ENCODE assay signal across 10 mouse cellular contexts in the genomic region with DNA sequence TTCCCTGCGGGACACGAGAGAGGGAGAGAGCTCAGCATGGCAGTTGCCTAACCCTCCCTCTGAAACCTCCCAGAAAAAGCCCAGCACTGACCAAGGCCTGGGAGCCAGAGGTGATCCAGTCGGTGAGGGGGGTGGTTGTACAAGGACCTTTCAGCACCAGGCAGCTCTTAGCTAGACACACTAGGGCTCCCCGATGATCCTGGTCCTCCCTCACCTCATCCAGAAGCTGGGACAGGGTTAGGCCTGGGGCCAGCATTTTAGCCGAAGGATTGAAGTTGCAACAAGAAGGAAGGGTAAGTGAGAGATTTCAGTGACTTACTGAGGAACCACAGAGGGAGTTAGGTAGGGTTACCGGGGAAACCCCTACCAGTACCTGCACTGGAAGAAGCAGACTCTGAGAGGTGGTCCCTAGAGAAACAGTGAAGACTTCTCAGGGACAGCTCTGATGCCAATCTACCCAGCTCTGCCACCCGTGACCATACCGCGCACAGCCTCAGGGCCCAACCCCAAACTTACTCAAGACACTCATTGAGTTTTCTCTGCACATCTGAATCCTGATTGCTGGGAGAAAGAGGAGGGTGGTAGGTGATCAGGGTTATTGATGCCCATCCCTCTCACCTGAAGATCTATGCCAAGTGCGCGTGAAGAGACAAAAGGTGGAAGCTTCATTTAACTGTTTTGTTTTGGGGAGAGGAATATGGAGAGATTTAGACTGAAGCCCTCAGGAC. TPM values are rescaled to one million over a fixed set of nuclear protein-coding genes. Genes with fewer than 3 reads are reported as not detected.
DNase-seq lines count a peak whose midpoint lies in the region; ATAC-seq and TF ChIP-seq lines count a peak whose summit lies in the region.
"Had no signal": no experiment of that assay in that cellular context is flagged by ENCODE, and none has a peak within 500 bp of the region (broad histone marks: within the 10 kb centered on the region; RNA-seq: fewer than 3 reads in every experiment).

No protein-coding gene starts in this region.

- H3K9me3 ChIP-seq in heart, embryonic 14.5 days (ENCODE audit: control insufficient read depth, low read length), result no peaks in the 10 kb centered on the region
- no peaks in the 10 kb centered on the region for H3K9me3 ChIP-seq in hindbrain, embryonic 12.5 days (replicated peaks)
- H3K9me3 ChIP-seq in midbrain, embryonic 11.5 days (ENCODE audit: control insufficient read depth, low read length), result no peaks in the 10 kb centered on the region

- DNase-seq in heart, postnatal 36 days, result no peak
- DNase-seq in midbrain, embryonic 11.5 days (ENCODE audit: low spot score, missing footprints), result no peak
- no peak for DNase-seq in Muller cell, postnatal 12 days (ENCODE audit: inconsistent ontology term)
- no peak for DNase-seq in cerebellum, postnatal 4 days (ENCODE audit: low spot score in 2 of 2)

- H3K36me3 ChIP-seq in heart, embryonic 14.5 days (ENCODE audit: control insufficient read depth, insufficient read depth, low read length), result peaks cover 46% of the 10 kb centered on the region
- peaks cover 53% of the 10 kb centered on the region for H3K36me3 ChIP-seq in hindbrain, embryonic 12.5 days
- peaks cover 10% of the 10 kb centered on the region; the same call in 1 of the 2 replicates for H3K36me3 ChIP-seq in midbrain, embryonic 11.5 days (ENCODE audit: control insufficient read depth, insufficient read depth, low read length)

- peak overlapping the region in 1 of 2 experiments; percentile 51; a peak in 2 of 4 replicates for H3K4me3 ChIP-seq in heart, embryonic 14.5 days (ENCODE audit: control insufficient read depth in 1 of 2, insufficient read depth in 1 of 2, low read depth in 1 of 2, low read length in 2 of 2)
- H3K4me3 ChIP-seq in bone marrow macrophage, adult 2 months (ENCODE audit: insufficient read depth, low read length), result peak overlapping the region; percentile 87
- peak overlapping the region; percentile 54 for H3K4me3 ChIP-seq in hindbrain, embryonic 12.5 days
- peak overlapping the region; percentile 66; the same call in 1 of the 2 replicates for H3K4me3 ChIP-seq in midbrain, embryonic 11.5 days (ENCODE audit: low read depth, low read length)

- no peak for TF ChIP-seq POLR2A in bone marrow macrophage, adult 2 months (IDR thresholded peaks at IDR 0.05; ENCODE audit: borderline replicate concordance, low read depth, low read length)

- peak overlapping the region; percentile 73 for H3K9ac ChIP-seq in heart, embryonic 14.5 days (ENCODE audit: low read length)
- peak overlapping the region; percentile 73 for H3K9ac ChIP-seq in hindbrain, embryonic 12.5 days
- H3K9ac ChIP-seq in midbrain, embryonic 11.5 days (ENCODE audit: low read length), result peak overlapping the region; percentile 68

- no peak for TF ChIP-seq CTCF in bone marrow macrophage, adult 2 months (IDR thresholded peaks at IDR 0.05; ENCODE audit: low read depth, low read length)

- H3K4me1 ChIP-seq in heart, embryonic 14.5 days (ENCODE audit: control insufficient read depth in 2 of 2, insufficient read depth in 2 of 2, low read length in 2 of 2), result peaks cover 9 to 14% of the 10 kb centered on the region in 2 experiments; a peak in 3 of 4 replicates
- H3K4me1 ChIP-seq in bone marrow macrophage, adult 2 months (ENCODE audit: control insufficient read depth, insufficient read depth, low read length), result peaks cover 2% of the 10 kb centered on the region; the same call in 1 of the 2 replicates
- peaks cover 32% of the 10 kb centered on the region for H3K4me1 ChIP-seq in hindbrain, embryonic 12.5 days
- peaks cover 21% of the 10 kb centered on the region for H3K4me1 ChIP-seq in midbrain, embryonic 11.5 days (ENCODE audit: control insufficient read depth, insufficient read depth, low read length)

- ATAC-seq in heart, embryonic 14.5 days (ENCODE audit: insufficient number of reproducible peaks, insufficient read depth, low FRiP score, low read depth), result no peak
- ATAC-seq in hindbrain, embryonic 12.5 days (ENCODE audit: low FRiP score), result no peak
- no peak for ATAC-seq in midbrain, embryonic 11.5 days (ENCODE audit: low FRiP score)
- ATAC-seq in megakaryocyte progenitor cell, adult 5-6 weeks (replicated peaks; ENCODE audit: poor library complexity), result no peak

- H3K27ac ChIP-seq in heart, embryonic 14.5 days (replicated peaks in 1 of 2; ENCODE audit: control insufficient read depth in 1 of 2, insufficient read depth in 1 of 2, low read depth in 2 of 2, low read length in 2 of 2), result no peak overlapping the region
- H3K27ac ChIP-seq in bone marrow macrophage, adult 2 months (ENCODE audit: insufficient read depth, low read depth, low read length), result no peak overlapping the region
- H3K27ac ChIP-seq in hindbrain, embryonic 12.5 days, result no peak overlapping the region
- H3K27ac ChIP-seq in midbrain, embryonic 11.5 days (ENCODE audit: low read depth, low read length), result no peak overlapping the region

- 86% methylated on average over 11 of the region's 11 CpGs for WGBS in heart, embryonic 14.5 days
- 96% methylated on average over 11 of the region's 11 CpGs for WGBS in hindbrain, embryonic 12.5 days
- 90% methylated on average over 11 of the region's 11 CpGs for WGBS in midbrain, embryonic 11.5 days

- peaks cover 4% of the 10 kb centered on the region; the same call in 1 of the 2 replicates for H3K27me3 ChIP-seq in heart, embryonic 14.5 days (ENCODE audit: control insufficient read depth, insufficient read depth, low read length)
- H3K27me3 ChIP-seq in hindbrain, embryonic 12.5 days, result no peaks in the 10 kb centered on the region
- H3K27me3 ChIP-seq in midbrain, embryonic 11.5 days (ENCODE audit: control insufficient read depth, insufficient read depth, low read length), result no peaks in the 10 kb centered on the region

- H3K4me2 ChIP-seq in heart, embryonic 14.5 days (ENCODE audit: low read length), result peak overlapping the region; percentile 89
- H3K4me2 ChIP-seq in hindbrain, embryonic 12.5 days (replicated peaks), result peak overlapping the region; percentile 90
- H3K4me2 ChIP-seq in midbrain, embryonic 11.5 days, result peak overlapping the region; percentile 81

- intact Hi-C loops in heart, postnatal 36 days (cut with DNase I), result loop anchor here (2.0 kb wide), 1 partner anchor 63 kb away; the partner anchor contains the start of genes Agrp and Ctcf

RNA-seq across cellular contexts. Expression of gene Acd, which starts 1.2 kb away (rescaled TPM):
- polyA plus RNA-seq in heart, embryonic 14.5 days (2014; fragmentation: Nextera tagmentation; extraction: Ambion mirVana), result 39.7 and 41.7 TPM in 2 replicates
- 10 to 100 TPM; 11.7 to 12.3 TPM for total RNA-seq in heart, postnatal 36 days (2021)
- 37.9 and 41.6 TPM in 2 replicates for polyA plus RNA-seq in bone marrow macrophage, adult 2 months (2012; ENCODE audit: insufficient read depth, insufficient read length, missing spikeins)
- 79.1 and 88.0 TPM in 2 replicates for polyA plus RNA-seq in hindbrain, embryonic 12.5 days (2016; fragmentation: Nextera tagmentation; extraction: Ambion mirVana)
- polyA plus RNA-seq in midbrain, embryonic 11.5 days (2014; fragmentation: Nextera tagmentation; extraction: Ambion mirVana), result 63.2 and 66.8 TPM in 2 replicates
- 40.1 and 56.7 TPM in 2 replicates for total RNA-seq in megakaryocyte progenitor cell, adult 5-6 weeks (2015)
- total RNA-seq in megakaryocyte progenitor cell, adult 5-6 weeks (2017), result 21.4 and 28.1 TPM in 2 replicates

RNA-seq across cellular contexts. Expression of gene Pard6a, which starts 1.3 kb away (rescaled TPM):
- 12.9 and 17.3 TPM in 2 replicates for polyA plus RNA-seq in heart, embryonic 14.5 days (2014; fragmentation: Nextera tagmentation; extraction: Ambion mirVana)
- 1 to 10 TPM; 7.7 to 8.5 TPM for total RNA-seq in heart, postnatal 36 days (2021)
- 9.4 and 11.2 TPM in 2 replicates for polyA plus RNA-seq in bone marrow macrophage, adult 2 months (2012; ENCODE audit: insufficient read depth, insufficient read length, missing spikeins)
- 29.5 and 29.7 TPM in 2 replicates for polyA plus RNA-seq in hindbrain, embryonic 12.5 days (2016; fragmentation: Nextera tagmentation; extraction: Ambion mirVana)
- 22.2 and 26.2 TPM in 2 replicates for polyA plus RNA-seq in midbrain, embryonic 11.5 days (2014; fragmentation: Nextera tagmentation; extraction: Ambion mirVana)
- 5.8 and 7.1 TPM in 2 replicates for total RNA-seq in megakaryocyte progenitor cell, adult 5-6 weeks (2015)
- total RNA-seq in megakaryocyte progenitor cell, adult 5-6 weeks (2017), result 16.2 and 23.9 TPM in 2 replicates

RNA-seq across cellular contexts. Expression of gene 4933405L10Rik, which starts 7.8 kb away (rescaled TPM):
- polyA plus RNA-seq in heart, embryonic 14.5 days (2014; fragmentation: Nextera tagmentation; extraction: Ambion mirVana), result not detected in 2 replicates
- total RNA-seq in heart, postnatal 36 days (2021), result not detected
- not detected in 2 replicates for polyA plus RNA-seq in bone marrow macrophage, adult 2 months (2012; ENCODE audit: insufficient read depth, insufficient read length, missing spikeins)
- polyA plus RNA-seq in hindbrain, embryonic 12.5 days (2016; fragmentation: Nextera tagmentation; extraction: Ambion mirVana), result 0.39 TPM in 1 of 2 replicates, not detected in the other
- polyA plus RNA-seq in midbrain, embryonic 11.5 days (2014; fragmentation: Nextera tagmentation; extraction: Ambion mirVana), result not detected in 2 replicates
- total RNA-seq in megakaryocyte progenitor cell, adult 5-6 weeks (2015), result not detected in 2 replicates
- not detected in 2 replicates for total RNA-seq in megakaryocyte progenitor cell, adult 5-6 weeks (2017)
- total RNA-seq: common myeloid progenitor, adult 5-6 weeks; liver, adult 2 months had no signal
- polyA plus RNA-seq: liver, adult 2 months had no signal

RNA-seq across cellular contexts. Expression of gene Enkd1, which starts 8.4 kb away (rescaled TPM):
- 9.3 and 10.1 TPM in 2 replicates for polyA plus RNA-seq in heart, embryonic 14.5 days (2014; fragmentation: Nextera tagmentation; extraction: Ambion mirVana)
- total RNA-seq in heart, postnatal 36 days (2021), result 1 to 10 TPM; 1.3 to 2.2 TPM
- polyA plus RNA-seq in bone marrow macrophage, adult 2 months (2012; ENCODE audit: insufficient read depth, insufficient read length, missing spikeins), result 5.3 and 9.1 TPM in 2 replicates
- polyA plus RNA-seq in hindbrain, embryonic 12.5 days (2016; fragmentation: Nextera tagmentation; extraction: Ambion mirVana), result 22.4 and 23.6 TPM in 2 replicates
- polyA plus RNA-seq in midbrain, embryonic 11.5 days (2014; fragmentation: Nextera tagmentation; extraction: Ambion mirVana), result 33.7 and 33.9 TPM in 2 replicates
- 12.7 and 13.0 TPM in 2 replicates for total RNA-seq in megakaryocyte progenitor cell, adult 5-6 weeks (2015)
- total RNA-seq in megakaryocyte progenitor cell, adult 5-6 weeks (2017), result 10.4 and 13.9 TPM in 2 replicates
- total RNA-seq: liver, adult 2 months had no signal

RNA-seq across cellular contexts. Expression of gene Carmil2, which starts 13.6 kb away (rescaled TPM):
- polyA plus RNA-seq in heart, embryonic 14.5 days (2014; fragmentation: Nextera tagmentation; extraction: Ambion mirVana), result 0.36 and 0.41 TPM in 2 replicates
- total RNA-seq in heart, postnatal 36 days (2021), result under 1 TPM; 0.27 to 0.31 TPM
- polyA plus RNA-seq in bone marrow macrophage, adult 2 months (2012; ENCODE audit: insufficient read depth, insufficient read length, missing spikeins), result 0.32 TPM in 1 of 2 replicates, not detected in the other
- 9.7 and 11.8 TPM in 2 replicates for polyA plus RNA-seq in hindbrain, embryonic 12.5 days (2016; fragmentation: Nextera tagmentation; extraction: Ambion mirVana)
- 2.1 and 3.3 TPM in 2 replicates for polyA plus RNA-seq in midbrain, embryonic 11.5 days (2014; fragmentation: Nextera tagmentation; extraction: Ambion mirVana)
- total RNA-seq in megakaryocyte progenitor cell, adult 5-6 weeks (2015), result 2.2 and 3.4 TPM in 2 replicates
- 2.0 and 2.2 TPM in 2 replicates for total RNA-seq in megakaryocyte progenitor cell, adult 5-6 weeks (2017)
